Mouse (Mus musculus) lung, embryonic 16.5 days (tissue): ENCODE measurements around the gene Ckmt1. TPM values are rescaled to one million over a fixed set of nuclear protein-coding genes. Genes with fewer than 3 reads are reported as not detected.
"Not testable (repeated sequence)": the region's sequence is repeated elsewhere in the genome, so short reads cannot be mapped to it uniquely, and the experiment has no call there.

Experiments used
- ATAC-seq: fragments of 200-750 bp; cut with Nextera tagmentation; 2 replicates; pipeline ENCODE4 v1.8.0; 2017; ENCODE audit warnings: low read depth, mild to moderate bottlenecking, moderate library complexity
- H3K27ac ChIP-seq: fragments of 300-500 bp; sonication (generic); 2 replicates; pipeline ENCODE4 v1.5.1; 2014; ENCODE audit warnings: mild to moderate bottlenecking, control low read depth, low read length
- H3K27me3 ChIP-seq: fragments of 300-500 bp; sonication (generic); 2 replicates; pipeline ENCODE4 v1.6.1; 2014; ENCODE audit warnings: low read depth, low read length, mixed read lengths; ENCODE audit not compliant: control insufficient read depth, insufficient read depth
- H3K36me3 ChIP-seq: fragments of 300-500 bp; sonication (generic); 2 replicates; pipeline ENCODE4 v1.6.1; 2014; ENCODE audit warnings: low read length; ENCODE audit not compliant: control insufficient read depth, insufficient read depth
- H3K4me1 ChIP-seq: fragments of 300-500 bp; sonication (generic); replicated peaks from 2 replicates; pipeline ENCODE4 v1.6.1; 2014; ENCODE audit warnings: low read length, mixed read lengths; ENCODE audit not compliant: control insufficient read depth, insufficient read depth
- H3K4me2 ChIP-seq: fragments of 300-500 bp; sonication (generic); 2 replicates; pipeline ENCODE4 v1.6.1; 2014; ENCODE audit warnings: low read depth, low read length, control low read depth
- H3K4me3 ChIP-seq: fragments of 300-500 bp; sonication (generic); 2 replicates; pipeline ENCODE4 v1.5.1; 2014; ENCODE audit warnings: mild to moderate bottlenecking, low read length, control low read depth
- H3K9ac ChIP-seq: fragments of 300-500 bp; sonication (generic); 2 replicates; pipeline ENCODE4 v1.6.1; 2014; ENCODE audit warnings: low read length, control low read depth
- H3K9me3 ChIP-seq: fragments of 300-500 bp; sonication (generic); 2 replicates; pipeline ENCODE4 v1.6.1; 2016; ENCODE audit warnings: low read length; ENCODE audit not compliant: control insufficient read depth
- WGBS: fragments of 180-500 bp; shearing (Covaris S2); extraction: QIAGEN DNeasy Blood & Tissue Kit; methylation state at CpG from one replicate; pipeline ENCODE4 v1.1.7; 2014; 5-methylcytosine and 5-hydroxymethylcytosine counted together
- polyA plus RNA-seq: library from polyadenylated mRNA; unstranded; fragments of >200 nt; fragmentation: Nextera tagmentation; extraction: Ambion mirVana; gene quantifications from 2 replicates; pipeline ENCODE4 v1.2.1, GENCODE M21; 2015

The Ckmt1 gene
- polyA plus RNA-seq, 1 experiment from 2014 or later = 4.2 TPM

DNA sequence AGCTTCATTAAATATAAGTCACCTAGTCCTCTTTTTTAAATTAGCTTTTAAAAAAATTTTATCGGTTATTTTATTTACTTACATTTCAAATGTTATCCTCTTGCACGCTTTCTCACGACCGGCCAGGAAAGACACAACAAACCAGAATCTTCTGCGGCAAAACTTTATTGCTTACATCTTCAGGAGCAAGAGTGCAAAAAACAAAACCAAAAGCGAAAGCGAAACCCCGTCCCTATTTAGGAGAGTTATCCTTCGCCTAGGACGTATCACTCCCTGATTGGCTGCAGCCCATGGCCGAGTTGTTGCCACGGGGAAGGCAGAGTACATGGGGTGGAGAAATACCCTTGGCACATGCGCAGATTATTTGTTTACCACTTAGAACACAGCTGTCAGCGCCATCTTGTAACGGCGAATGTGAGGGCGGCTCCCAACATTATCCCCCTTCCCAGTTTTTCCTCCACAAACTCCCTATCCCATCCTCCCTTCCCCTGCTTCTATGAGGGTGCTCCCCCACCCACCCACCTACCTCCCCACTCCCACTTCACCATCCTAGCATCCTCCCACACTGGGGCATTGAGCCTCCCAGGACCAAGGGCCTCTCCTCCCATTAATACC is 29.6 kb downstream of the Ckmt1 start, which contains the start of gene Strc:
Gene Strc (minus strand): TSS at position 208 of the 615 bp plus-strand sequence.
- H3K4me2 ChIP-seq, H3K36me3 ChIP-seq, H3K4me1 ChIP-seq, ATAC-seq, H3K9me3 ChIP-seq, H3K27ac ChIP-seq, H3K4me3 ChIP-seq, H3K27me3 ChIP-seq, H3K9ac ChIP-seq: not testable (repeated sequence)
- 94% methylated on average over 15 of the region's 17 CpGs for WGBS

DNA sequence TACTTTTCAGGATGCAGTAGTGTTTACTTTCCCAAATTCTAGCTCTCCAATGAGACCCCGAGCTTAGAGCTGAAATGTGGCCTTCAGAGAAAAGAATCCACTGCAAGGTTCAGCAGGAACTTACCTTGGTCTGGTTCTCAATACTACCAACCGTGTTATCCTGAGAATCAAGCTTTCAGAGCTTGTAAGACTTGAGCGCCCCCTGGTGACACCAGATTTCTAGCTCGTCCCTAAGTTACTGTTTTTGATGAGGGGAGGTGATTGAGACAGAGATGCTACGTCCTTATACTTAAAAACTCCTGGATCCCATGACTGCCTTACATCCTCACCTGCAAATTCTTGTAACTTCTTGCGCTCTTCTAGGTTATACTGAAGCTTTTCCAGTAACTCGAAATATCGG is 39.1 kb downstream of the Ckmt1 start:
- no peaks in the 10 kb centered on the region for H3K27me3 ChIP-seq
- no peaks in the 10 kb centered on the region for H3K4me1 ChIP-seq
- H3K27ac ChIP-seq = no peak overlapping the region
- 9% methylated on average over 8 of the region's 8 CpGs for WGBS
- no peaks in the 10 kb centered on the region for H3K36me3 ChIP-seq
- ATAC-seq = no peak
- H3K9me3 ChIP-seq = no peaks in the 10 kb centered on the region
- H3K9ac ChIP-seq = no peak overlapping the region
- H3K4me3 ChIP-seq = no peak overlapping the region
- H3K4me2 ChIP-seq = no peak overlapping the region

DNA sequence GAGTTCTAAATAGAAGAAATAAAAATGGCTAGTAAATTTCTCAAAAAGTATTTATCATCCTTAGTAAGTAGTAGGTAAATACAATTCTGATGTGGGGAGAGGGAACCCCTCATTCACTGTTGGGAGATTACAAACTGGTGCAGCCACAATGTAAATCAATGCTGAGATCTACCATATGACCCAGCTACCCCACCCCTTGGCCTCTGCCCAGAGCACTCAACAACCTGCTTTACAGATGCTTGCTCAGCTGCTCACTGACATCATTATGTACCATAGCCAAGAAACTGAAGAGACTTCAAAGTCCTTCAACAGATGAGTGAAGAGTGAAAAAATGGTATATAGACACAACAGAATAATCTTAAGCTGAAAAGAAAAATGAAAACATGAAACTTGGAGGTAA is 45.8 kb downstream of the Ckmt1 start:
- no peaks in the 10 kb centered on the region for H3K27me3 ChIP-seq
- no peak overlapping the region for H3K9ac ChIP-seq
- H3K4me3 ChIP-seq = no peak overlapping the region
- no peak overlapping the region for H3K4me2 ChIP-seq
- H3K9me3 ChIP-seq = no peaks in the 10 kb centered on the region
- no peaks in the 10 kb centered on the region for H3K36me3 ChIP-seq
- no peak overlapping the region for H3K27ac ChIP-seq
- H3K4me1 ChIP-seq = no peaks in the 10 kb centered on the region
- ATAC-seq = no peak

DNA sequence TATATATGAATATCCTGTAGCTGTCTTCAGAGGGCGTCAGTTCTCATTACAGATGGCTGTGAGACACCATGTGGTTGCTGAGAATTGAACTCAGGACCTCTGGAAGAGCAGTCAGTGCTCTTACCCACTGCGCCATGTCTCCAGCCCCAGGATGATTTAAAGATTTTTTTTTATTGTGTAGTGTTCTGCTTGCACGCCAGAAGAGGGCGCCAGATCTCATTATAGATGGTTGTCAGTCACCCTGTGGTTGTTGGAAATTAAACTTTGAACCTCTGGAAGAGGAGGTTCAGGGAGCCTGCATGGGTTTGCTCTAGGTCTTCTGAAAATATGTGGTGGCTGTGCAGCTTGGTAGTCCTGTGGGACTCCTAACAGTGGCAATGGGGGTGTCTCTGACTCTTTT is 50.6 kb downstream of the Ckmt1 start:
- no peaks in the 10 kb centered on the region for H3K36me3 ChIP-seq
- no peak overlapping the region for H3K27ac ChIP-seq
- H3K9me3 ChIP-seq = no peaks in the 10 kb centered on the region
- H3K9ac ChIP-seq = no peak overlapping the region
- ATAC-seq = no peak
- H3K4me2 ChIP-seq = no peak overlapping the region
- H3K4me3 ChIP-seq = no peak overlapping the region
- peaks cover 4% of the 10 kb centered on the region; the same call in 1 of the 2 replicates for H3K4me1 ChIP-seq
- 32% methylated on average over 4 of the region's 4 CpGs for WGBS
- no peaks in the 10 kb centered on the region for H3K27me3 ChIP-seq

DNA sequence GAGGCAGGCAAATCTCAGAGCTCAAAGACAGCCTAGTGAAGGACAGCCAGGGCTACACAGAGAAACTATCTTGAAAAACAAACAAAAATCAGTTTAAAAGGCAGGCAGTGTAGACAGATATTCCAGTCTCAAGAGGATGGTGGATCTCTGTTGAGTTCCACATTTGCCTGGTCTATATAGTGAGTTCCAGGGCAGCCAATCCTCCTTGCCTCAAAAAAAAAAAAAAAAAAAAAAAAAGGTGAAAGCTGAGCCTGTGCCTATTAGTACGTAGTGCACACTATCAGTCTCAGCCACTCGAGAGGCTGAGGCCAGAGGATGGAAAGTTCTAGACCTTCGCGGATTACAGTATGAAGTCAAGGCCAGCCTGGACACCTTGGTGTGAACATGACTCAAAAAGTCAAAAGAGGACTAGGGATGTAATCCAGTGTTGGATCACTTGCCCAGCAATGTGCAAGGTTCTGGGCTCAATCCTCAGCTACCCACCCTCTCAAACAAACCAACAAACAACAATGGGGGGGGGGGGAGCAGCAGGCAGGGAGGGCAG is 55.4 kb downstream of the Ckmt1 start:
- peak; percentile 0; the same call in 1 of the 2 replicates for ATAC-seq
- 4% methylated on average over 4 of the region's 4 CpGs for WGBS

More for the DNA sequence above, 55.4 kb downstream of the Ckmt1 start:
- H3K4me2 ChIP-seq = peak overlapping the region; percentile 69
- H3K4me1 ChIP-seq = peaks cover 17% of the 10 kb centered on the region; the same call in 1 of the 2 replicates
- peak overlapping the region; percentile 95 for H3K27ac ChIP-seq
- no peaks in the 10 kb centered on the region for H3K27me3 ChIP-seq
- H3K9me3 ChIP-seq = no peaks in the 10 kb centered on the region
- H3K36me3 ChIP-seq = peaks cover 2% of the 10 kb centered on the region; the same call in 1 of the 2 replicates
- H3K9ac ChIP-seq = peak overlapping the region; percentile 79
- H3K4me3 ChIP-seq = peak overlapping the region; percentile 84

Other genes with a start within 250 kb of the Ckmt1 start
- gene Tgm7, start 247.9 kb upstream of the Ckmt1 start, polyA plus RNA-seq = not detected in 2 replicates
- 19.4 and 22.2 TPM in 2 replicates for gene Adal, start 217.3 kb upstream of the Ckmt1 start, polyA plus RNA-seq
- 24.8 and 25.3 TPM in 2 replicates for gene Lcmt2, start 217.1 kb upstream of the Ckmt1 start, polyA plus RNA-seq
- 51.4 and 54.3 TPM in 2 replicates for gene Tubgcp4, start 187.1 kb upstream of the Ckmt1 start, polyA plus RNA-seq
- gene Zscan29, start 186.6 kb upstream of the Ckmt1 start, polyA plus RNA-seq = 9.8 TPM in 2 replicates
- 50.7 and 53.1 TPM in 2 replicates for gene Trp53bp1, start 86.3 kb upstream of the Ckmt1 start, polyA plus RNA-seq
- 2.4 and 2.6 TPM in 2 replicates for gene Map1a, start 68.1 kb upstream of the Ckmt1 start, polyA plus RNA-seq
- 12.0 and 12.7 TPM in 2 replicates for gene Ppip5k1, start 2.3 kb upstream of the Ckmt1 start, polyA plus RNA-seq
- not detected in 2 replicates for gene Strc, start 29.5 kb downstream of the Ckmt1 start, polyA plus RNA-seq
- 806 and 902 TPM in 2 replicates for gene Pdia3, start 56.1 kb downstream of the Ckmt1 start, polyA plus RNA-seq
- gene Catsper2, start 56.1 kb downstream of the Ckmt1 start, polyA plus RNA-seq = 1.9 and 2.0 TPM in 2 replicates
- gene Ell3, start 86.6 kb downstream of the Ckmt1 start, polyA plus RNA-seq = 8.0 and 11.1 TPM in 2 replicates
- 430 and 509 TPM in 2 replicates for gene Serf2, start 91.5 kb downstream of the Ckmt1 start, polyA plus RNA-seq
- gene Hypk, start 95.6 kb downstream of the Ckmt1 start, polyA plus RNA-seq = 96.5 and 104 TPM in 2 replicates
- 0.11 and 1.1 TPM in 2 replicates for gene Serinc4, start 99.1 kb downstream of the Ckmt1 start, polyA plus RNA-seq
- gene Mfap1b, start 116.4 kb downstream of the Ckmt1 start, polyA plus RNA-seq = 52.5 and 54.2 TPM in 2 replicates
- gene Mfap1a, start 149.0 kb downstream of the Ckmt1 start, polyA plus RNA-seq = 29.4 and 30.6 TPM in 2 replicates
- 9.1 and 9.8 TPM in 2 replicates for gene Wdr76, start 149.0 kb downstream of the Ckmt1 start, polyA plus RNA-seq